Mouse (Mus musculus): ENCODE measurements around the gene Sema6d. TPM values are rescaled to one million over a fixed set of nuclear protein-coding genes. Genes with fewer than 3 reads are reported as not detected.

Gene Sema6d
- 10.8 and 18.5 TPM in 2 replicates for polyA plus RNA-seq (2012; rRNA removed)

DNA sequence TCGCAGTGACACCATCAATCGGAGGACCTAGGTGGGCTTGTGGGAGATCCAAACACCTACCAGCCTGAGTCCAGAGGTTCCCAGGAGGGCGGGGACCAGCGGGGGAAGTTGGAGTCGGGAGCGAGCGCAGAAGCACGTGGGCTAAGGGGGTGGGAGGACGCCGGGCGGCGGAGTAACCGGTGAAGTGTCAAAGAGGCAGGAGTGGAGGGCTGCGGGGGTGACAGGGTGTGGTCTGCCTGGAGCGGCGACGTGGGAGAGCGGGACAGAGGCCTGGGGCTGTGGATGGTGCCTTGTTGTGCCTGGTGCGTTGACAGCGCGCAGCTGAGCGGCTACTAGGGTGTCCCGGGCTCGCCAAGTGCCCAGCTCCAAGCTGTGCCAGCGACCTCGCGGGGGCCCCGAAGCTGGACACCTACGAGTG is at the start of gene Sema6d:
Gene Sema6d, plus strand, starts transcription at position 157 of the 418 bp plus-strand sequence.

